Mouse (Mus musculus): ENCODE measurements around the gene Oprd1. TPM values are rescaled to one million over a fixed set of nuclear protein-coding genes. Genes with fewer than 3 reads are reported as not detected.

Oprd1 gene
- polyA plus RNA-seq, 1 experiment = not detected

GRCm38 (mm10) chr4:132108221-132108620 lies 36.1 kb downstream of the Oprd1 start:
- Histone ChIP-seq H3K4me1 (ENCODE audit: control insufficient read depth, insufficient read depth, low read length) (peaks cover 17% of the 10 kb centered on the region), H3K27ac (ENCODE audit: insufficient read depth, low read depth, low read length) (no peak overlapping the region), H3K4me3 (ENCODE audit: insufficient read depth, low read depth, low read length) (no peak overlapping the region)
- 92% methylated on average over 7 of the region's 7 CpGs for WGBS
- no peak for TF ChIP-seq POLR2A (IDR thresholded peaks at IDR 0.05; ENCODE audit: insufficient read depth, low read depth, low read length)
- TF ChIP-seq CTCF (IDR thresholded peaks at IDR 0.05; ENCODE audit: insufficient read depth, low read depth, low read length) = no peak

GRCm38 (mm10) chr4:132101152-132101551 lies 43.1 kb downstream of the Oprd1 start:
- Histone ChIP-seq H3K4me1 (ENCODE audit: control insufficient read depth, insufficient read depth, low read length) (peaks cover 3% of the 10 kb centered on the region; the same call in 1 of the 2 replicates), H3K4me3 (ENCODE audit: insufficient read depth, low read depth, low read length) (no peak overlapping the region), H3K27ac (ENCODE audit: insufficient read depth, low read depth, low read length) (no peak overlapping the region)
- 45% methylated on average over 3 of the region's 3 CpGs for WGBS
- TF ChIP-seq POLR2A (IDR thresholded peaks at IDR 0.05; ENCODE audit: insufficient read depth, low read depth, low read length) (no peak), CTCF (IDR thresholded peaks at IDR 0.05; ENCODE audit: insufficient read depth, low read depth, low read length) (no peak)

DNA sequence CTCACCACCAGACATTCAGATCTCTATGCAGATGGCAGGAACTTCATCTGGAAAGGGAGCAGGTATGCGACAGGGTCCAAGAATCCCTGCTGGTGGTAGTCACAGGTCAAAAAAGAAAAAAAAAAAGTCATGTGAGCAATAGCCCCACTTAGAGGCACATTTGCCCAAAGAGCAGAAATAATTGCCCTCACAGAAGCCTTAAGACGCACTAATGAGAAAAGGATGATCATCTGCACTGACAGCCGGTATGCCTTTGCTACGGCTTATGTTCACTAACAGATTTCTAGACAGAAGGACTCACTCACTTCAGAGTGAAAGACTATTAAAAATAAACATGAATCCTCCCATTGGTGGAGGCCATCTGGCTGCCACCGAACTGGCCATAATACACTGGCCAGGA lies 44.7 kb downstream of the Oprd1 start:
- H3K4me1 ChIP-seq (ENCODE audit: control insufficient read depth, insufficient read depth, low read length) = peaks cover 3% of the 10 kb centered on the region; the same call in 1 of the 2 replicates
- no peak overlapping the region for H3K4me3 ChIP-seq (ENCODE audit: insufficient read depth, low read depth, low read length)
- H3K27ac ChIP-seq (ENCODE audit: insufficient read depth, low read depth, low read length) = no peak overlapping the region
- 88% methylated on average over 5 of the region's 5 CpGs for WGBS
- TF ChIP-seq POLR2A (IDR thresholded peaks at IDR 0.05; ENCODE audit: insufficient read depth, low read depth, low read length) (no peak), CTCF (IDR thresholded peaks at IDR 0.05; ENCODE audit: insufficient read depth, low read depth, low read length) (no peak)

DNA sequence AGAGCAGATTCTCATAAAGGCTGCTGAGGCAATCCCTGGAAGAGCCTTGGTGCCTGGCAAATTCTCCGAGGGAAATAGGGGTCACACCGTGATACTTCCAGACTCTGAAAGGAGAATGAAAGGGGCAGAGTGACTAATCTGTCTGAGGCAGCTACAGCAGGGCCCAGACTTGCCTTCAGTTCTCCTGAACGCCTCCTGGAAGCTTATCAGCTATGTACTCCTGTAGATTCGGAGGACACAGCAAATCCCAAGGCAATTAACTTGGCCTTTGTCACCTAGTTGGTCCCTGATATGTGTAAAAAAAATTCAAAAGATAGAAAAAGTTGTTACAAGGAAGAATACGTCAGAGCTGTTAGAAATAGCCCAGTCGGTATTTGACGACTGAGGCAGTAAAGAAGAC lies 49.2 kb downstream of the Oprd1 start:
- no peak overlapping the region for H3K27ac ChIP-seq (ENCODE audit: insufficient read depth, low read depth, low read length)
- TF ChIP-seq CTCF (IDR thresholded peaks at IDR 0.05; ENCODE audit: insufficient read depth, low read depth, low read length) = no peak
- no peak for TF ChIP-seq POLR2A (IDR thresholded peaks at IDR 0.05; ENCODE audit: insufficient read depth, low read depth, low read length)
- no peak overlapping the region for H3K4me3 ChIP-seq (ENCODE audit: insufficient read depth, low read depth, low read length)
- whole genome bisulfite sequencing = 82% methylated on average over 7 of the region's 7 CpGs
- peaks cover 6% of the 10 kb centered on the region for H3K4me1 ChIP-seq (ENCODE audit: control insufficient read depth, insufficient read depth, low read length)

DNA sequence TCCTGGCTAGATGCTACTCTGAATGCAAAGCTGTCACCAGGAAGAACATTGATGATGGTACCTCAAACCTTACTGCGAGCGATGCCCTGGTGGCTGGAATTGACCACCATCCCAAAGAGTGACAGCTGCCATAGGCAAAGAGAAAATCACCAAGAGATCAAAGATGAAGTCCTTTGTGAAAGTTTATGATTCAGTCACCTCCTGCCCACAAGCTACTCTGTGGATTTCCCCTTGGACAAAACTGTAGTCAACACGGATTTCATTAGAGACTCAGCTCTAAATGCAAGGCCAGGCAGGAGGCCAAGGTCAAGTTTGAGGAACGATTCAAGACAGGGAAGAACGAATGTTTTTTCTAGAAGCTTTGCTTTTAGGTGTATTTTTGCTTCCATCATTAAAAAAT lies 50.4 kb downstream of the Oprd1 start:
- TF ChIP-seq POLR2A (IDR thresholded peaks at IDR 0.05; ENCODE audit: insufficient read depth, low read depth, low read length) (no peak), CTCF (IDR thresholded peaks at IDR 0.05; ENCODE audit: insufficient read depth, low read depth, low read length) (no peak)
- no peak overlapping the region for H3K4me3 ChIP-seq (ENCODE audit: insufficient read depth, low read depth, low read length)
- no peak overlapping the region for H3K27ac ChIP-seq (ENCODE audit: insufficient read depth, low read depth, low read length)
- peaks cover 6% of the 10 kb centered on the region for H3K4me1 ChIP-seq (ENCODE audit: control insufficient read depth, insufficient read depth, low read length)
- WGBS = 74% methylated on average over 5 of the region's 5 CpGs

DNA sequence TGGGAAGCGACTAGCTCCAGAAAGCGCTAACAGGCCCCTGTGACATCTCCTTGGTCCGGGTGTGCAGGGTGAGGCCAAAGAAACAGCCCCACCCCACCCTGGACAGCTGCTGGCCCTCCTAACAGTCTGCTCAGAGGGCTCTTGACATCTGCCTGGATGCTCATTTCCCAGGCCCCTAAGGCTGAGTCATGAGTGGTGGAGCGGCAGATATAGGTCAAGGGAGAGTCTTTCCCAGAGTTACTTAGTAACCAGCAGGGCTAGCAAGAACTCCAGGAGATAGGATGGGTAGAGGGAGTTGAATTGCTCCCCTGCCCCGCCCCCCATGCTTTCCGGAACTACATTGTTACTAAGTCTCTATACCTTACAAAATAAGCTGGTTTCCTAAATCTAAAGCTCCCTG lies 51.1 kb downstream of the Oprd1 start:
- Histone ChIP-seq H3K27ac (ENCODE audit: insufficient read depth, low read depth, low read length) (no peak overlapping the region), H3K4me3 (ENCODE audit: insufficient read depth, low read depth, low read length) (no peak overlapping the region), H3K4me1 (ENCODE audit: control insufficient read depth, insufficient read depth, low read length) (peaks cover 6% of the 10 kb centered on the region)
- 83% methylated on average over 6 of the region's 6 CpGs for WGBS
- TF ChIP-seq POLR2A (IDR thresholded peaks at IDR 0.05; ENCODE audit: insufficient read depth, low read depth, low read length) = no peak
- no peak for TF ChIP-seq CTCF (IDR thresholded peaks at IDR 0.05; ENCODE audit: insufficient read depth, low read depth, low read length)

DNA sequence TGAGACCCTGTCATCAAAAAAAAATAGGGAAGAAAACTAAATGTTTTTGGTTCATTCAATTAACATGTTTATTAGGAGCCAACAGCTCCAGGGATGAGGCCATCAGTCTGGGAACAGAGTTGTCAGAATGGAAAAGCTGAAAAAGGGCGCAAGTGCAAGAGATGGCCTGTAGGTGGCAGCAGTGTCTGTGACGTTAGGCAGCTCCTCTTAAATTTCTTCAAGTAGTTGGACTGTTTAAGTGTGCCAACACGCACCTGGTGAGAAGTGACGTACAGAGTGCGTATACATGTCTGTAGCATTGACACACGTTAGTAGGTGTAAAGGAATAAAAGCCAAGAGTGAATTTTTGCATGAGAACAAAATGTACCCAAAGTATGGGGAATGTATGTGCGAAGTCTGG lies 55.4 kb downstream of the Oprd1 start:
- no peak overlapping the region for H3K27ac ChIP-seq (ENCODE audit: insufficient read depth, low read depth, low read length)
- H3K4me3 ChIP-seq (ENCODE audit: insufficient read depth, low read depth, low read length) = no peak overlapping the region
- 15% methylated on average over 7 of the region's 7 CpGs for WGBS
- TF ChIP-seq CTCF (IDR thresholded peaks at IDR 0.05; ENCODE audit: insufficient read depth, low read depth, low read length) (peak; percentile 53; the same call in 1 of the 2 replicates), POLR2A (IDR thresholded peaks at IDR 0.05; ENCODE audit: insufficient read depth, low read depth, low read length) (no peak)
- peaks cover 3% of the 10 kb centered on the region for H3K4me1 ChIP-seq (ENCODE audit: control insufficient read depth, insufficient read depth, low read length)

- TF ChIP-seq CTCF (IDR thresholded peaks at IDR 0.05; ENCODE audit: insufficient read depth, low read depth, low read length) = no peak
- no peak for TF ChIP-seq POLR2A (IDR thresholded peaks at IDR 0.05; ENCODE audit: insufficient read depth, low read depth, low read length)
- 90% methylated on average over 7 of the region's 7 CpGs for WGBS
- Histone ChIP-seq H3K4me1 (ENCODE audit: control insufficient read depth, insufficient read depth, low read length) (no peaks in the 10 kb centered on the region), H3K4me3 (ENCODE audit: insufficient read depth, low read depth, low read length) (no peak overlapping the region), H3K27ac (ENCODE audit: insufficient read depth, low read depth, low read length) (no peak overlapping the region)
These were observed 59.2 kb downstream of the Oprd1 start for GRCm38 (mm10) chr4:132085114-132085513.

DNA sequence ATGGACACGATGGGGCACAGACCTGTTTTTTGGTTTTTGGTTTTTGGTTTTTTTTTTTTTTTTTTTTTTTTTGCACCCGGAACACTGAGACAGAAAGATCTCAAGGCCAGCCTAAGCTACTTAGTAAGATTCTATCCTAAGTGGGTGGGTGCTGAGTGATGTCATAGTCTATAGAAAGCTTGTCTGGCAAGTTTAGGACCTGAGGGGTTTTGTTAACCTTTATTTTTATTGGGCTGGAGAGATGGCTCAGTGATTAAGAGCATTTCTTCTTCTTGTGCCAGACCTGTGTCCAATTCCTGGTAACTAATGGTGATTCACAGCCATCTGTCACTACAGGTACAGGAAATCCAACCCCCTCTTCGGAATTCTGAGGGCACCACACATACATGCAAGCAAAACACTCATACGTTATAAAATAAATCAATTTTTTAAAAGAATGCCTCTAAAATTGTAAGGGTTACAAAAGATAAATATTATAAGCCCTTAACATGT lies 63.7 kb downstream of the Oprd1 start:
- Histone ChIP-seq H3K4me1 (ENCODE audit: control insufficient read depth, insufficient read depth, low read length) (peaks cover 9% of the 10 kb centered on the region), H3K4me3 (ENCODE audit: insufficient read depth, low read depth, low read length) (no peak overlapping the region), H3K27ac (ENCODE audit: insufficient read depth, low read depth, low read length) (no peak overlapping the region)
- TF ChIP-seq CTCF (IDR thresholded peaks at IDR 0.05; ENCODE audit: insufficient read depth, low read depth, low read length) (no peak), POLR2A (IDR thresholded peaks at IDR 0.05; ENCODE audit: insufficient read depth, low read depth, low read length) (no peak)
- 75% methylated on average over 4 of the region's 4 CpGs for WGBS
